Mouse (Mus musculus) cerebellum, adult 2 months (tissue): ENCODE data around the gene Slc15a1. TPM values are rescaled to one million over a fixed set of nuclear protein-coding genes. Genes with fewer than 3 reads are reported as not detected.

ENCODE experiments used
- polyA plus RNA-seq: library from polyadenylated mRNA; depleted of rRNA; stranded (reverse); fragments of >200 nt; gene quantifications from 2 replicates; pipeline ENCODE4 v1.2.3, GENCODE M21; 2012; rRNA removed

Slc15a1 gene
- polyA plus RNA-seq, 1 experiment = not detected

Other genes with a start within 250 kb of the Slc15a1 start
- gene Stk24, start 125.2 kb downstream of the Slc15a1 start, polyA plus RNA-seq = 31.1 and 37.2 TPM in 2 replicates